Mouse (Mus musculus) lung, postnatal 0 days (tissue): ENCODE measurements around the gene AU022252. TPM values are rescaled to one million over a fixed set of nuclear protein-coding genes. Genes with fewer than 3 reads are reported as not detected.
"Not testable (repeated sequence)": the region's sequence is repeated elsewhere in the genome, so short reads cannot be mapped to it uniquely, and the experiment has no call there.

Experiments used
- ATAC-seq: fragments of 200-750 bp; cut with Nextera tagmentation; 2 replicates; pipeline ENCODE4 v1.8.0; 2017; ENCODE audit warnings: moderate library complexity
- DNase-seq: peaks from one replicate; pipeline ENCODE4 v3.0.0-alpha.2; 2016; ENCODE audit warnings: low spot score
- H3K27ac ChIP-seq: fragments of 300-500 bp; sonication (generic); 2 replicates; pipeline ENCODE4 v1.5.1; 2014; ENCODE audit warnings: antibody characterized with exemption, mild to moderate bottlenecking, low read length, mixed read lengths
- H3K27me3 ChIP-seq: fragments of 300-500 bp; sonication (generic); replicated peaks from 2 replicates; pipeline ENCODE4 v1.6.1; 2014; ENCODE audit warnings: low read length, mixed read lengths; ENCODE audit not compliant: insufficient read depth
- H3K36me3 ChIP-seq: fragments of 300-500 bp; sonication (generic); 2 replicates; pipeline ENCODE4 v1.6.1; 2014; ENCODE audit warnings: low read length, mixed read lengths; ENCODE audit not compliant: insufficient read depth
- H3K4me1 ChIP-seq: fragments of 300-500 bp; sonication (generic); 2 replicates; pipeline ENCODE4 v1.6.1; 2014; ENCODE audit warnings: antibody characterized with exemption, low read depth, low read length, mixed read lengths; ENCODE audit not compliant: insufficient read depth
- H3K4me2 ChIP-seq: fragments of 300-500 bp; sonication (generic); replicated peaks from 2 replicates; pipeline ENCODE4 v1.6.1; 2014; ENCODE audit warnings: low read depth, mild to moderate bottlenecking, low read length, moderate library complexity, mixed read lengths
- H3K4me3 ChIP-seq: fragments of 300-500 bp; sonication (generic); 2 replicates; pipeline ENCODE4 v1.5.1; 2014; ENCODE audit warnings: low read depth, low read length
- H3K9ac ChIP-seq: fragments of 300-500 bp; sonication (generic); replicated peaks from 2 replicates; pipeline ENCODE4 v1.6.1; 2014; ENCODE audit warnings: low read depth, mild to moderate bottlenecking
- H3K9me3 ChIP-seq: fragments of 300-500 bp; sonication (generic); 2 replicates; pipeline ENCODE4 v1.6.1; 2016; ENCODE audit warnings: low read length, mixed read lengths
- CTCF ChIP-seq: IDR thresholded peaks from 2 replicates; pipeline ENCODE4 v1.5.1; 2016; ENCODE audit warnings: antibody characterized with exemption, mild to moderate bottlenecking
- EP300 ChIP-seq: IDR thresholded peaks from 2 replicates; pipeline ENCODE4 v1.6.1; 2016; ENCODE audit warnings: antibody characterized with exemption, mild to moderate bottlenecking, control low read depth
- WGBS: fragments of 180-500 bp; shearing (Covaris S2); extraction: QIAGEN DNeasy Blood & Tissue Kit; methylation state at CpG from one replicate; pipeline ENCODE4 v1.1.7; 2014; 5-methylcytosine and 5-hydroxymethylcytosine counted together
- polyA plus RNA-seq: library from polyadenylated mRNA; unstranded; fragments of >200 nt; fragmentation: Nextera tagmentation; extraction: Ambion mirVana; gene quantifications from 2 replicates; pipeline ENCODE4 v1.2.1, GENCODE M21; 2015

Gene AU022252
- 16.9 and 21.1 TPM in 2 replicates for polyA plus RNA-seq

DNA sequence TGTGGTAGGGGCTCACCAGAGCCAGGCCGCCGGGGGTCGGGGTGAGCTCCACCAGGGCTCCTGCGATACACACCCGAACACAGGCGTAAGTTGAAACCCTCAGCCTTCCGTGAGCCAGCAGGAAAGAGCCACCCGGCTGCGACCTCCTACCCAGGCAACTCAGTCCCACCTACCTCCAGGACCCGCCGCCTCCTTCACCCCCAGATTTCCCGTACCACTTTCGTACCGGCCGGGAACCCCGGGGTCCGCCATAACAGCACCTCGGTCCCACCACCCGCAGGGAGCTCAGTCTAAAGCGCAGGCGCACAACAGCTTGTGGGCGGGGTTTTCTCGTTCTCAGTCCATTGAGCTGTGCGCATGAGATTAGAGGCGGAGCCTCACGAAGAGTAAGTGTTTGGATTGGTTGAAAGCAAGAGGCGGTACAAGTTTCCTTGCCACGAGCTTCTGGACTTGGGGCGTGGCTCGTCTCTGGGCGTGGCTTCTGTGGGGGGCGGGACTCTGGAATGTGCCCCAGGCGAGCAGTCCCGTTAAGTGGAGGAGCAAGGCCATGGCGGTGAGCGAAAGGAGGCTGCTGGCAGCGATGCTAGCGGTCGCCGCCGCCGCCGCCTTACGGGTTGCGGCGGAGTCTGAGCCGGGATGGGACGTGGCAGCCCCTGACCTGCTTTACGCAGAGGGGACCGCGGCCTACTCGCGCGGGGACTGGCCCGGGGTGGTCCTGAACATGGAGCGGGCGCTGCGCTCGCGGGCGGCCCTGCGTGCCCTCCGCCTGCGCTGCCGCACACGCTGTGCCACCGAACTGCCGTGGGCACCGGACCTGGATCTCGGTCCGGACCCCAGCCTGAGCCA lies at the start of gene AU022252, which contains the start of gene P3h1:
Gene AU022252 (minus strand): TSS at position 303 of the 846 bp plus-strand sequence.
Gene P3h1 (plus strand): TSS at position 506 of the 846 bp plus-strand sequence.
- H3K4me1 ChIP-seq, result peaks cover 6% of the 10 kb centered on the region; the same call in 1 of the 2 replicates
- DNase-seq (peak; percentile 100), ATAC-seq (peak; percentile 99)
- H3K27me3 ChIP-seq, result no peaks in the 10 kb centered on the region
- H3K4me3 ChIP-seq, result peak within 1 kb of the TSS; percentile 84
- WGBS, result 2% methylated on average over 57 of the region's 71 CpGs
- H3K9me3 ChIP-seq, result no peaks in the 10 kb centered on the region
- peak within 1 kb of the TSS; percentile 97 for H3K4me2 ChIP-seq
- H3K36me3 ChIP-seq, result peaks cover 3% of the 10 kb centered on the region; the same call in 1 of the 2 replicates
- H3K27ac ChIP-seq, result peak within 1 kb of the TSS; percentile 66
- H3K9ac ChIP-seq, result peak within 1 kb of the TSS; percentile 77
- no peak for TF ChIP-seq EP300
- TF ChIP-seq CTCF, result no peak

DNA sequence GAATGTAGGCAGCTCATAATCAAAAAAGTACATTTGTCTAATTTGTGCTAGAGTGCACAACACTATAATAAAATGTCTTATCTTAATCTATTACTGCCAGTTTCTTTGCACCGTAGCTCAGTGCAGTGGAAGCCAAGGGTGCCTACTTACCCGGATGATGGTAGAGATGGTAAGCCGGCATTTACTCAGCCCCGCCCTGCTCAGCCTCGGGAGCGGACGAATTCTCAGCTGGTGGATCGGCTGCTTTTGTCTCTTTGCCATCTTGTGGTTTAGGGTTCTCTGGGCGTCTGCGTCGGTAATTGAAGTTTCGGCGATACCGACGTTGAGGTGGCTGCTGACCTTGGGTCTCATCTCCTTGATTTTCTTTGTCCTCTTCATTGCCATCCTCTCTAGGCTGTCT lies 46.3 kb upstream of the AU022252 start:
- not testable (repeated sequence) for H3K4me1 ChIP-seq, H3K4me3 ChIP-seq, H3K9ac ChIP-seq, H3K27me3 ChIP-seq, DNase-seq, H3K27ac ChIP-seq, H3K4me2 ChIP-seq, H3K9me3 ChIP-seq, ATAC-seq
- H3K36me3 ChIP-seq, result peaks cover 30% of the 10 kb centered on the region; the same call in 1 of the 2 replicates
- WGBS, result 89% methylated on average over 15 of the region's 15 CpGs

DNA sequence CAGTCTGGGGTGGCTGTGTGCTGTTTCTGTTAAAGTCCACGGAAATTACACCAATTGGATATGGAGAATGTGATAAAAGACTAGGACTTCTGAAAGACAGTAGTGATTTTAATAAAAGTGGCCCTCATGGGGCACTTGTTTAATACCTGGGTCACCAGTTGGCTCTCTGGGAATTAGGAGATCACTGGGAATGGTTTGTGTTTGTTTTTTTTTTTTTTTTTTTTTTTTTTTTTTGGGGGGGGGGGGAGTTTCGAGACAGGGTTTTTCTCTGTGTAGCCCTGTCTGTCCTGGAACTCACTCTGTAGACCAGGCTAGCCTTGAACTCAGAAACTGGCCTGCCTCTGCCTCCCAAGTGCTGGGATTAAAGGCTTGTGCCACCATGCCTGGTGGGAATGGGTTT lies 43.2 kb upstream of the AU022252 start:
- H3K27ac ChIP-seq, result peak overlapping the region; percentile 84
- no peak overlapping the region for H3K4me3 ChIP-seq
- H3K27me3 ChIP-seq, result no peaks in the 10 kb centered on the region
- no peak overlapping the region for H3K4me2 ChIP-seq
- peaks cover 24% of the 10 kb centered on the region; the same call in 1 of the 2 replicates for H3K36me3 ChIP-seq
- DNase-seq (no peak), ATAC-seq (no peak; the same call in 1 of the 2 replicates)
- no peak overlapping the region for H3K9ac ChIP-seq
- no peak for TF ChIP-seq CTCF
- TF ChIP-seq EP300, result no peak
- 80% methylated on average over 2 of the region's 2 CpGs for WGBS
- no peaks in the 10 kb centered on the region for H3K9me3 ChIP-seq
- H3K4me1 ChIP-seq, result peaks cover 7% of the 10 kb centered on the region

DNA sequence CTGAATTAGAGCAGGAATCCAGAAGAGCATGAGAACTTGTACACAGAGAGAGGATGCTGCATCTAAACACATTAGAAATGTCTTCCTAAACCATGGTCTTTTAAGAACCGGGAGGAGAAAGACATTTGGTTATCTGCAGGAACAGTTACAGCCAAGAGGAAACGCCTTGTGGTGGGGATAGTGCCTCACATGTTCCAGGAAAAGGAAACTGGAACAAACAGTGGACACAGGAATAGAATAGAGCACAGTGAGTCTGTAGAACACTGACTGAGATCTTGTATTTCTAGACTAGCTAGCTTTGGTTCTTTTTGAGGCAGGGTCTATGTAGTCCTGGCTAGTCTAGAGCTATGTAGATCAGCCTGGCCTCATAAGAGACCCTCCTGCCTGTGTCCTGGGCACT lies 42.7 kb upstream of the AU022252 start:
- ATAC-seq (peak; percentile 85), DNase-seq (peak; percentile 74)
- WGBS, result 47% methylated on average over 2 of the region's 2 CpGs
- peaks cover 7% of the 10 kb centered on the region for H3K4me1 ChIP-seq
- H3K4me2 ChIP-seq, result no peak overlapping the region
- H3K36me3 ChIP-seq, result peaks cover 24% of the 10 kb centered on the region; the same call in 1 of the 2 replicates
- TF ChIP-seq EP300 (peak; percentile 97), CTCF (peak; percentile 34)
- H3K4me3 ChIP-seq, result no peak overlapping the region
- no peak overlapping the region for H3K9ac ChIP-seq
- H3K9me3 ChIP-seq, result no peaks in the 10 kb centered on the region
- H3K27ac ChIP-seq, result peak overlapping the region; percentile 88
- no peaks in the 10 kb centered on the region for H3K27me3 ChIP-seq

DNA sequence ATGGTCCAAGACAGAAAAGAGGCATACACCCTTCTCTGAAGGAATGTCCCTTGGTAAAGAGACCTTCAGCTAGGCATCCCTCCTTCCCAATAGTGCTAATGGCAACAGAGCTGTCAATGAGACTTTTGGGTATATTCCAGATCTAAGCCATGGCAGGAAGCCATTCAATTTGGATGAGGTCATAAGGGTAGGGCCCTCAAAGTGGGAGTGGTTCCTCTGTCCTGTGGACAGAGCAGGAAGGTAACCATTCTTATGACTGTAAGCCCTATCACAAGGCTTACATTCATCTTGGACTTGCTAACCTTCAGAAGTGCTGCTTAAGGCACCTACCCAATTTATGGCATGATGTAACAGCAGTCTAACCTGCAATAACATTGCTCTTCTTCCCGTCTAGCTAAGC lies 42.1 kb upstream of the AU022252 start:
- 45% methylated on average over 1 of the region's 1 CpGs for WGBS
- no peak overlapping the region for H3K4me2 ChIP-seq
- peaks cover 7% of the 10 kb centered on the region for H3K4me1 ChIP-seq
- H3K27me3 ChIP-seq, result no peaks in the 10 kb centered on the region
- peaks cover 24% of the 10 kb centered on the region; the same call in 1 of the 2 replicates for H3K36me3 ChIP-seq
- no peak overlapping the region for H3K9ac ChIP-seq
- no peak overlapping the region for H3K4me3 ChIP-seq
- H3K9me3 ChIP-seq, result no peaks in the 10 kb centered on the region
- DNase-seq, result peak; percentile 80
- H3K27ac ChIP-seq, result peak overlapping the region; percentile 88
- TF ChIP-seq EP300 (peak; percentile 62; the same call in 1 of the 2 replicates), CTCF (no peak)
- peak; percentile 92 for ATAC-seq

DNA sequence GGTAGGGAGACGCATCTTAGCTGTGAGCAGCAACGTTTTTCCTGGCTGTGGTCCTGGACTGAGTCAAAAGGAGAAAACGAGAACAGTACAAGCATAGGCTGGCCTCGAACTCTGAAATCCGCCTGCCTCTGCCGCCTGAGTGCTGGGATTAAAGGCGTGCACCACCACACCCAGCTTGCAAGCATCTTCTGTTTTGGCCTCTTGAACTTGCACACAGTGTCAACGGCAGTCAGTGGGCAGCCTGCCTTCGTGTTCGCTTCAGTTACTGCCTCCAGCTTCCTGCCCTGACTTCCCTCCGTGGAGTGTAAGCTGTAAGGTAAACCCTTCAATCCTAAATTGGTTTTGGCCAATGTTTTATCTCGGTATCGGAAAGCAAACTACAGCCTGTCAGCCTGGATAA lies 34.1 kb upstream of the AU022252 start:
- 62% methylated on average over 13 of the region's 13 CpGs for WGBS
- Histone ChIP-seq H3K4me1 (no peaks in the 10 kb centered on the region), H3K36me3 (0 out of 2 replicates have a peak, but pooled peaks cover under 1% of the 10 kb centered on the region), H3K9ac (no peak overlapping the region), H3K27me3 (no peaks in the 10 kb centered on the region), H3K9me3 (no peaks in the 10 kb centered on the region), H3K4me2 (no peak overlapping the region), H3K4me3 (no peak overlapping the region), H3K27ac (no peak overlapping the region)
- TF ChIP-seq CTCF, result no peak
- TF ChIP-seq EP300, result no peak
- DNase-seq (no peak), ATAC-seq (no peak)
